12 mouse cellular contexts compared by ENCODE assay signal in genomic region chr4:35125299-35125777, GRCm38 (mm10). TPM values are rescaled to one million over a fixed set of nuclear protein-coding genes. Genes with fewer than 3 reads are reported as not detected.
DNase-seq lines count a peak whose midpoint lies in the region; ATAC-seq lines count a peak whose summit lies in the region.
"Had no signal": no experiment of that assay in that cellular context is flagged by ENCODE, and none has a peak within 500 bp of the region (broad histone marks: within the 10 kb centered on the region; RNA-seq: fewer than 3 reads in every experiment).

No protein-coding gene starts in this region.

- WGBS in lung, embryonic 15.5 days = 15% methylated on average over 6 of the region's 6 CpGs
- WGBS in hindbrain, embryonic 10.5 days = 1% methylated on average over 6 of the region's 6 CpGs
- WGBS in midbrain, embryonic 11.5 days = 0% methylated on average over 6 of the region's 6 CpGs

- no peak overlapping the region for H3K4me2 ChIP-seq in lung, embryonic 15.5 days
- peak overlapping the region; percentile 30 for H3K4me2 ChIP-seq in midbrain, embryonic 11.5 days

- H3K27me3 ChIP-seq in lung, embryonic 15.5 days = no peaks in the 10 kb centered on the region
- no peaks in the 10 kb centered on the region for H3K27me3 ChIP-seq in hindbrain, embryonic 10.5 days (ENCODE audit: insufficient read depth, poor library complexity, severe bottlenecking)
- H3K27me3 ChIP-seq in midbrain, embryonic 11.5 days (ENCODE audit: control insufficient read depth, insufficient read depth, low read length) = no peaks in the 10 kb centered on the region
- H3K27me3 ChIP-seq: Patski had no signal

- H3K9me3 ChIP-seq in lung, embryonic 15.5 days = no peaks in the 10 kb centered on the region
- no peaks in the 10 kb centered on the region for H3K9me3 ChIP-seq in hindbrain, embryonic 10.5 days
- H3K9me3 ChIP-seq in midbrain, embryonic 11.5 days (ENCODE audit: control insufficient read depth, low read length) = no peaks in the 10 kb centered on the region

- no peak for DNase-seq in lung, adult 18-20 months
- peak; percentile 79 for DNase-seq in hindbrain, embryonic 10.5 days (ENCODE audit: low spot score)
- DNase-seq in midbrain, embryonic 11.5 days (ENCODE audit: low spot score, missing footprints) = peak; percentile 92
- DNase-seq in cerebellum, adult 9-11 months = no peak
- no peak for DNase-seq in frontal cortex, postnatal 25 days (ENCODE audit: low spot score in 2 of 2)
- DNase-seq in left cerebral cortex, adult 8-10 months (ENCODE audit: low spot score in 2 of 2) = no peak
- DNase-seq: cerebellum, adult 11-12 months; heart, adult 2 months had no signal

- H3K27ac ChIP-seq in lung, embryonic 15.5 days = no peak overlapping the region
- peak overlapping the region; percentile 86 for H3K27ac ChIP-seq in hindbrain, embryonic 10.5 days
- peak overlapping the region; percentile 80 for H3K27ac ChIP-seq in midbrain, embryonic 11.5 days (ENCODE audit: low read depth, low read length)
- H3K27ac ChIP-seq: heart, adult 2 months had no signal

- no peak overlapping the region for H3K9ac ChIP-seq in lung, embryonic 15.5 days
- peak overlapping the region; percentile 33; the same call in 1 of the 2 replicates for H3K9ac ChIP-seq in midbrain, embryonic 11.5 days (ENCODE audit: low read length)

- peak; percentile 58; the same call in 1 of the 2 replicates for ATAC-seq in lung, embryonic 15.5 days (ENCODE audit: borderline replicate concordance, extremely low read depth, low FRiP score, low TSS enrichment)
- ATAC-seq in midbrain, embryonic 11.5 days (ENCODE audit: low FRiP score) = peak; percentile 91
- ATAC-seq: Patski had no signal

- no peaks in the 10 kb centered on the region for H3K36me3 ChIP-seq in lung, embryonic 15.5 days
- H3K36me3 ChIP-seq in hindbrain, embryonic 10.5 days = no peaks in the 10 kb centered on the region
- H3K36me3 ChIP-seq in midbrain, embryonic 11.5 days (ENCODE audit: control insufficient read depth, insufficient read depth, low read length) = no peaks in the 10 kb centered on the region

- H3K4me3 ChIP-seq in lung, embryonic 15.5 days = no peak overlapping the region
- peak overlapping the region; percentile 22 for H3K4me3 ChIP-seq in hindbrain, embryonic 10.5 days
- peak overlapping the region; percentile 19; the same call in 1 of the 2 replicates for H3K4me3 ChIP-seq in midbrain, embryonic 11.5 days (ENCODE audit: low read depth, low read length)
- H3K4me3 ChIP-seq: heart, adult 2 months had no signal

- H3K4me1 ChIP-seq in lung, embryonic 15.5 days = peaks cover 25% of the 10 kb centered on the region
- H3K4me1 ChIP-seq in hindbrain, embryonic 10.5 days (replicated peaks) = peaks cover 95% of the 10 kb centered on the region
- peaks cover 41% of the 10 kb centered on the region for H3K4me1 ChIP-seq in midbrain, embryonic 11.5 days (ENCODE audit: control insufficient read depth, insufficient read depth, low read length)

RNA-seq across cellular contexts. Expression of gene Ifnk, which starts 26.5 kb away (rescaled TPM):
- 0.25 and 0.34 TPM in 2 replicates for polyA plus RNA-seq in lung, embryonic 15.5 days (2015; fragmentation: Nextera tagmentation; extraction: Ambion mirVana)
- 0.26 and 0.41 TPM in 2 replicates for polyA plus RNA-seq in hindbrain, embryonic 10.5 days (2016; fragmentation: Nextera tagmentation; extraction: Ambion mirVana)
- 0.46 TPM in 1 of 2 replicates, not detected in the other for polyA plus RNA-seq in midbrain, embryonic 11.5 days (2014; fragmentation: Nextera tagmentation; extraction: Ambion mirVana)
- total RNA-seq in left cerebral cortex, adult 8-10 months (2022) = not detected
- total RNA-seq: heart, adult 2 months; left cerebral cortex, postnatal 14 days; neutrophil, adult 5-6 weeks had no signal
- polyA plus RNA-seq: heart, adult 2 months; Patski had no signal

RNA-seq across cellular contexts. Expression of gene Mob3b, which starts 31.9 kb away (rescaled TPM):
- 15.2 and 16.1 TPM in 2 replicates for polyA plus RNA-seq in lung, embryonic 15.5 days (2015; fragmentation: Nextera tagmentation; extraction: Ambion mirVana)
- 13.1 and 19.6 TPM in 2 replicates for polyA plus RNA-seq in hindbrain, embryonic 10.5 days (2016; fragmentation: Nextera tagmentation; extraction: Ambion mirVana)
- 16.5 and 18.3 TPM in 2 replicates for polyA plus RNA-seq in midbrain, embryonic 11.5 days (2014; fragmentation: Nextera tagmentation; extraction: Ambion mirVana)
- total RNA-seq in left cerebral cortex, adult 8-10 months (2022) = 1 to 10 TPM; 6.3 to 8.9 (median 7.7) TPM

Comparison
In these comparisons a context has a peak if more than half of its experiments do, and no peak if none do; other contexts are left out.
1. DNase-seq: peak in hindbrain, embryonic 10.5 days (single experiment) and midbrain, embryonic 11.5 days (single experiment); none in lung, adult 18-20 months (0 of 2), cerebellum, adult 9-11 months (single experiment), frontal cortex, postnatal 25 days (0 of 2) and left cerebral cortex, adult 8-10 months (0 of 2).